Mouse (Mus musculus) 3134 (cell line): ENCODE results near the gene Dnah10.

Experiments used
- DNase-seq: peaks from one replicate; pipeline ENCODE4 v3.0.0-alpha.2; 2011; ENCODE audit warnings: low spot score; ENCODE audit not compliant: insufficient read length; ENCODE audit errors: extremely low read depth

Dnah10 gene

DNA sequence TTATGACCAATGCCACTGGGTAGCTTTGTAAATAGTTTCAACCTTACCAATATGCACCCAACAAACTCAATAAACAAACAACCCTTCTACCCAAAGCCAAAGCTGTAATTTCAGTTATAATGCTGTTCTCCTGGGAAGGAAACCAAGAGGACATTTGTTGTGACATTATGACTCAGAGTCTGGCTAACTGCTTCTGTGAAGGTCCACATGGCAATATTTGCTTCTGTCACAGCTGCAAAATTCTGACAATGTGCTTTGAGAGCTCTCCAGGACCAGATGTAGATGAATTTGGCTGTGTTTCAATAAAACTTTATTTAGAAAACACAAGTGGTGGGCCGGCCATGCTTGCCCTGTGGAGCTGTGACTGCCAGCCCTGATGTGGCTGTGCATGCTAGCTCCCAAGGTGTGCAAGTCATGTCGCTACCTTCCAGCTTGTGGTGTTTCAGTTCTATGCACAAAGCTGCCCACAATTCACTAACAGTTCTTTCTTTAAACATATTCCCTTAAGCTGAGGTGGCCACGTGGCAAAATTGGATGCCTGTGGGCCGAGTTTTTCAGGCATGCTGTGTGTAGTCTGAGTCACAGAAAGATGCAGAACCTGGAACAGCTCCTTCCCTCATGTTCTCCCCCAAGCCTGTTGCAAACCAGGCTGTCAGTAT, 85.0 kb downstream of the Dnah10 start:
- peak; percentile 65 for DNase-seq

DNA sequence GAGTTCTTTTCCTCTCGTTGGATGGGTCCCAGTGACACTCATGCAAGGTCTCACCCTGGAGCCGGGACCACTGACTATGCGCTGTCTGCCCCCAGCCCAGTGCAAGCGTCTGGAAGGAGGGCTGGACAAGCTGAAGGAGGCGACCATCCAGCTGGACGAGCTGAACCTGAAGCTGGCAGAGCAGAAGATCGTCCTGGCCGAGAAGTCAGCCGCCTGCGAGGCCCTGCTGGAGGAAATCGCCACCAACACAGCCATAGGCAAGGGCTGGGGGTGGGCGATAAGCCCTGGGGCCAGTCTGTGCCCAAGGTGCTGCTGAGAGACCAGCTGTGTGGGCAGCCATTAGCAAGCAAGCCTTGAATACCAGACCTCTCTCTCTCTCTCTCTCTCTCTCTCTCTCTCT, 87.6 kb downstream of the Dnah10 start:
- DNase-seq: no peak

DNA sequence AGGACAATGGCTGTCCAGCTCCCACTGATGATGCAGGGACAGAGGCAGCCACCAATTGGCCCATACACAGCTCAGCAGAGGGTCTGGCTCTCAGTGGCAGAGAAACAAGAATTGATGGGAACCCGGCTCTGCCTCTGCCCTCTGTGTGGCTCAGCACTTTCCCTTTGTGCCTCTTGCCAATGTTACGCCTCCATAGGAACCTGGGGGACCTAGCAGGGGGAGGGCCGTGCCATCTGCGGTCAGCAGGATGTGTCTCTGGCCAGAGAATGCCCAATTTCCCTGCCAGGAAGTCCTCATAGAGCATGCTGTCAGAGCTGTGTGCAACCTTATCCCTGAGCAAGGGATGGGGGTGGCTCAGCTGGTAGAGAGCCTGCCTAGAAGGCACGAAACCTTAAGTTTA, 89.9 kb downstream of the Dnah10 start:
- DNase-seq: peak; percentile 68

DNA sequence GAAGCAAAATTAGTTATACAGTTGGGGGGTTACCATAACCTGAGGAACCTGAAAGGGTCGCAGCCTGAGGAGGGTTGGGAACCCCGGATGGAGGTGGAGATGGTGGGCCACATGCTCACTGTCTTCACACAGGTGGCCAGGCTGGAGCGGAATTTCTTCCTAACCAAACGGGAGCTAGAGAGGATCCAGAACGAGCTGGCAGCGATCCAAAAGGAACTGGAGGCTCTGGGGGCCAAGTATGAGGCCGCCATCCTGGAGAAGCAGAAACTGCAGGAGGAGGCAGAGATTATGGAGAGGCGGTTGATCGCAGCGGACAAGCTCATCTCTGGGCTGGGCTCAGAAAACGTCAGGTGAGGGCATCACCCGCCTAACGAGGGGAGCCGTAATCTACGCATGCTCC, 92.2 kb downstream of the Dnah10 start:
- no peak for DNase-seq

DNA sequence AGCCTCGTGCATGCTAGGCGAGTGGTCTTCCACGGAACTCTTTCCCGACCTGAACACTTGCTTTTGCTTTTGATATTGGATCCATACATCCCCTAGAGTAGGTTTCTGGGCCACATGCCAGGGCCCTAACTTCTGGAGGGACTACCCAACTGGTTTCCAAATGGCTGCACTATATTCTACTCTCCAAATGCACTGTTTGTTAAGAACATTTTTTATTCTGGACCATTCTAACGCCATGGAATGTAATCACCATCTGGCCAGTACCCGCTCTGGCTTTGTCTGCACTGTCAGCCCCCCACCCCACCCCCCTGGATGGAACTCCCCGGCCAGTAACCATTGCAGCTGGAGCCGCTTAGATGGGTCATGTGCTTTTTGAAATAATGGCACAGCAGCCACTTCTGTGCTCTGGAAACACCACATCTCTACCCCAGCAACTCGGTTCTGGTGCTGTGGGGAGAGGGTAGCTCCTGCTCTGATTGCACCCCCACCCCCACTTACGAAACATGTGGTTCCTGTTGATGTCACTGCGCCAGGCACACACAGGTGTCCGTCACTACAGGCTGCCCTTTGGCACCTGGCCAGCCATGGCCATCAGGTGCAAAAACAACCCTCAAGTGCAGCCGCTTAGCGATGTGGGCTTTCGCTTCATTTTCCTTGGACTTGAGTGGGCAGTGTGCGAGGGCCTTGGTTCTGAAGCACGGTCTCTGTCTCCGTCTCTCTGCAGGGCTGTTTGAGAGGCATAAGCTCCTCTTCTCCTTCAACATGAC, 97.4 kb downstream of the Dnah10 start:
- DNase-seq: no peak

DNA sequence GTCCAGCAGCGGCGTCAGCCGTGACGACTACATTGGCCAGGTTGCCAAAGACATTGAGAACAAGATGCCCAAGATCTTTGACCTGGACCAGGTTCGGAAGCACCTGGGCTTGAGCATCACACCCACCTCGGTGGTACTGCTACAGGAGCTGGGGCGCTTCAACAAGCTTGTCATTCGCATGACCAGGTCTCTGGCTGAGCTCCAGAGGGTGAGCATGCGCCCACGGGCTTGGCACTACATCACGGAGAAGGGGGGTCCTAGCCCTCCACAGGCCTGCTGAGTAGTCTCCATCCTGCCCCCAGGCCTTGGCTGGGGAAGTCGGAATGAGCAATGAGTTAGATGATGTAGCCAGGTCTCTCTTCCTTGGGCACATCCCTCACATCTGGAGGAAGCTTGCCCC, 105.4 kb downstream of the Dnah10 start:
- no peak for DNase-seq

DNA sequence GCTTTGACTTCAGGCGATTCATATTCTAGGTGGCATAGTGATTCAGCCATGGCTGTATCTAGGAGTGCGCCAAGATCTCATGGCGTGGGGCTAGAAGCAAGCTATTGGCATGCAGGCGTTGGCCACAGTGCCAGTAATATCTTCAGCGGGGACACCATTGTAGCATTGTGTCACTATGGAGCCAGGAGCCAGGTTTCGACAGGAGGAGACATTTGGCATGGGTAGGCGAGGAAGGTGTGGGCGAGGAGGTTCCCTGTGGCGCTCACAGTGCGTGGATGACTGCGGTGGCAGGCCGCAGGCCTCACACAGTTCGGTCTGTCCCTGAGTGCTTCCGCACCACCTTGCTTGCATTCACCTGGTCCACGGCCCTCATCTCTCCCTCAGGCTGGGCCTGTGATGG, 110.3 kb downstream of the Dnah10 start:
- no peak for DNase-seq

DNA sequence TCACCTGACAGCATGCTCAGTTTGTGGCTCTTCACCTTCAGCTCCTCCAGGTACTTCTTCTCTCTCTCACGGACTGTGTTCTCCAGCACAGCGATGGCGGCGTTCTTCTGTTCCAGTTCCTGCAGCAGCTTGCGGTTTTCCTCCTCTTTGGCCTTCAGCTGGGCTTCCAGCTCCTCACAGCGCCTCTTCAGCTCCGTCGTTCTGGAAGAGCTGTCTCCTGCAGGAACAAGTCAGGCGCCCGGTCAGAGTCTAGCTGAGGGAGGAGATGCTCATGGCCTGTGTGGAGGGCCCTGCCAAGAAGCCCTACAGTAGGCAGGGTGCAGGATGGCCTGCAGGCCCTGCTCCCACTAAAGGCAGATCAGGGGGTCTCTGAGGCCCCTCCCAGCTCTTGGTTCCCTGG, 111.2 kb downstream of the Dnah10 start:
- no peak for DNase-seq

DNA sequence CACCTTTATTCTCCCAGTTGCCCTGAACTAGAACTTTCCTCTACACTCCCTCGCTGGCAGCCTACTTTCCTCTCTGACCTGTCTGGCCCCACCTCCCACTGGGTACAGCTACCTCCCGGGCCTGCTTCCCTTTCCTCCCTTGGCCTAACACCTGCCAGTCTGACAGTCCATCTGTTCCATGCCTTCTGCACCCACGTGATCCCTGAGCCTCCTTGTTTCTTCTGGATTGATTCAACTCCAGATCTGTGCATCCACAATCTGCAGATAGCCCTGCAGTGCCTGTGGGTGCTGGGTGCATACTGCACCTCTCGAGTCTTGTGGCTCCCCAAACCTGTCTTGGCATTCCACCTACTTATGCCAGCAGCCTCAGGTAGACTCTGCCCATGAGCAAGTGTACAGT, 111.7 kb downstream of the Dnah10 start:
- no peak for DNase-seq

DNA sequence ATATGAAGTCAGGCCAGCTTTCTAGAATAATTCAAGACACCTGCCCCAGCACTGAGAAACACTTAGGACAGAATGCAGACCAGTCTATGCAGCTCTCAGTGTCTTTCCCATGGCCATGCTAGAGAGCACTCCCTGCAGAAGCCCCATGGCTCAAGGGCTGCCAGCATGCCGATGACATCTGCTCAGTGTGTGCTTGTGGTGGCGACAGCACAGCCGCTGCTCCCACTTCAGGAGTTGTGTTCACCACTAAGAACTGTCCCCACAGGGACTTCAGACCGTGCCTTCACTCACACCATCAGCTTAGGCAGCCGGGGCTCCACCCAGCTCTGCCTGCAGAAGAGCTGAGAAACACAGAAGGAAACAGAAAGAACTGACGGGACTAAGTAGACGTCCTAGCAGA, 115.3 kb downstream of the Dnah10 start:
- no peak for DNase-seq

DNA sequence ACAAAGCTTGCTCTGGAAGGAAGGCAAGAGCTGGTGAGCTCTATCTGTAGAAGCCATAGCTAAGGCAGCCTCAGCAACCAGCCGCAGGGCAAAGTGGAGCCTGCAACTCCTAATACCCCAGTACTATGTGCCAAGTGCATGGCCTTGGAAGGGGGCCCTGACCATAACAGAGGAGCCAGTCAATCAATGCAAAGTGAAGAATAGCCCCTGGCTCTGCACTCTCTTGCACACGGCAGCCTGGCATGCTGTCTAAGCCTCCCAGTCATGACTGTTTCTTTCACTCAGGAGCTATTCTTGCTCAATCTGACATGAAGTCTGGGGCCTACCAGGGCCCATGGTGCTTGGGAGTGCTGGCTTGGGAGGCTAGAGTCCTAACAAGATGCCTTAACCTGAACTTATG, 115.8 kb downstream of the Dnah10 start:
- no peak for DNase-seq

DNA sequence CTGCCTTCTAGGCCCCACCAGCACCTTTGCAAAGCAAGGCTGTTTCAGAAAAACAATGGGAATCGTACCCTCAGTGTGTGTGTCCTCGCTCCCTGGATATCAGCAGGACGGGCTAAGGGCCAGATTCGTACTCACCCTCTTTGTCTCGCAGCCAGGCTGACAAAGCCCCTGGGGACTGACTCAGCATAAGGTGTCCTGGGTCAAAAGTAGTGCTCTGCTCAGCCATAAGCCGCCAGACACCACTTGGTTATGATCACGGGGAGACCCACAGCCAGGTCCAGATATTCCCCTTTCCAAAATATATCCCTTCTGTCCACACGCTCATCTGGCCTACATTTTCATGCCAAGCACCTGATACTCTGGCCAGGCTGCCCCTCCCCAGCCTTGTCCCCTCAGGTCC, 118.5 kb downstream of the Dnah10 start:
- DNase-seq: peak; percentile 57

DNA sequence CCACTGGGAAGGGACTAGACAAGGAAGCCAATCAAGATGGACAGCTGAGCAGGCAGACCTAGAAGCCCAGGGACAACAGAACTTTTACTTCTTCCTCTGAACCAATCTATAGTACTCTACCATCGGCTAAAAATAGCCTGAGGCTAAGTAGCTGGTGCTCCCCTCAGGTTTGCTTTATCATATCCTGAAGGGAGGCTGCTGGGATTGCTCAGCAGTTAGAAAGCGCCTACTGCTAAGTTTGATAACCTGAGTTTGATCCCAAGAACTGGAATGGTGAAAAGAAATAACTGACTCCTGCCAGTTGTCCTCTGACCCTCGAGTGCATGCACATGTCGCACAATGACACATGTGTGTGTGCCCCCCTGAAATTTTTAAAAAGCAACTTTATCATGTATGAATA, 120.0 kb downstream of the Dnah10 start:
- DNase-seq: no peak

DNA sequence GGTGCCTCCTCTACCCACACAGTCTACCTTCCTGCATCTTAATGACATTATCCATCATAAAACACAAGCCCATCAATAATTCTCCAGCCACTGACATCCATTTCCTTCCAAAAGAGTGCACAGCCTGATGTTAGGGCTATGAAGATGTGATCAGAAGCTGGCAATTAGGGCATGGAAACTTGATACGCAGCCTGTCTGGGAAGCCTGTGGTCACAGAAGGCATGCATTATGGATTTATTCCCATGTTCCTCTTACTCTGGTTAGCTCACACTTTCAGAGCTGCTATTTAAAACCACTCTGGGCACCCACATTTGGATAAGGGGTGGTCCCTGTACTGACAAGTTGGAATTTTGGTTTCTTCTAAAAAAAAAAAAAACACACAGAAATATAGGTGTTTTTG, 122.1 kb downstream of the Dnah10 start:
- no peak for DNase-seq

DNA sequence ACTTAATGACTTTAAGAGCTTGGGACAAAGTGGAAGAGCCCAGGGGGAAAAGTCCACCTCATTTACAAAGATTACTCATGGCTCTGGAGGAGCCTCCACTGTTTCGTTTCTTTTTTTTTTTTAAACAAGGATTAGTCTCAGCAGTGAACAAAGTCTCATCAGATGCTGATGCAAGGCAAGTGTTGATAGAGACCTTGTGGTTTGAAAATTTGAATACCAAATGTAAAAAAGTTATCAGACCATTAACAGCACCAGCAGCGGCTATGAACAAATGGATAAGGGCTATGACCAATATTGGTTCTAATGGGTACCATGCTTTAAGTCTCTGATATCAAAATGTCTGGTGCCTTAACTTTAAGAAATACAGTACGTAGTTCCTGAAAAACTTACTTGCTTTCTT, 124.1 kb downstream of the Dnah10 start:
- DNase-seq: no peak

DNA sequence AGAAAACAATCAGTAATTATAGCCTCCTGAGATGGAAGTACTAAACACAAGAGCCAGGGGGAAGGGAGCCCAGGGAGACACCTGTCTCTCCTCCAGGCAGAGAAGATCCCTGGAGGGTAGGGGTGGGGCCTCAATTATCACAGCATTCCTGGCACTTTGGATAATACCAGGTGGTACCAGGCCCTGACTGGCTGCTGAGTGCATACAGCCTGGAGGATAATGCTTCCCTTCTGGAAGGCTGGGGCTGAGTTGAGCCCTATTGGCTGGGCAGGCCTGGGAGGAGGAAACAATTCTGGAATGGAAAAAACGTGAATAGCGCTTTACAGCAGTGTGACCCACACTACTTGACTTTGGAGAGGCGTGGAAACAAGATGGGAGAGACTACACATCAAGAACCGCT, 126.7 kb downstream of the Dnah10 start:
- no peak for DNase-seq

DNA sequence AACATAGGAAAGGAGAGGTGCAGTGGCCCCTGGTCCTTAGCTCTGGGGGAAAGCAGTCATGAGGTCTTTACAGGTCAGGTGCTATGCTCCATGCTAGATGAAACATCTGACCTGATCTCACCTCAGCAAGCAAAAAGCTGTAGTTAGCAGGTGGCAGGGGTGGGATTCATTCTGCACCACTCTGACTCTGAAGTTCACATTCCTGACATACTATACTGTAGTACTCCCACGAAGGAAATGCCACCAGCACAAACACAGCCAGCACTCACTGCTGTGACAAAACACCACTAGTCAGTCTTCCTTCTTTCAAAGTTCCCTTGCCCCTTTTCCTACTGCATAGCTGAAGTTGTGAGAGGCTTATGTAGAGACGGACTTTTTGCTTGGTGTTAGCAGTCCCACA, 127.4 kb downstream of the Dnah10 start:
- DNase-seq: no peak

DNA sequence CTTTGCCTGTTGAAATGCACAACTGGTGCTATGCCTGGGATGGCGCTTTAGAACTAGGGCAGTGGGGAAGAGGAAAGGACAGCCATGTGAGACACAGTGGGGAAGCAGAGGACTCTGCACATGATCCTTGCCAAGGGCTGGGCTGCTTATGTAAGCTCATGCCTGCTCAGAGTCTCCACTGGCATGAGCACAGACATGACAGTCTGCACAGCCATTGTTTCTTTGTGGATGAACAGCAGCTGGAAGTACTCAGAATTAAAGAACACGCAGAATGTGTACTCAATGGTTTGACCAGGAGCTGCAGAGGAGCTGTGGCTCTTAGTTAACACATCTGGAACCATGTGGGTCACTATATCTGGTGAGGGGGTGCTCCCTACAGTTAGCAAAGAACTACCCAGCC, 128.2 kb downstream of the Dnah10 start:
- no peak for DNase-seq

DNA sequence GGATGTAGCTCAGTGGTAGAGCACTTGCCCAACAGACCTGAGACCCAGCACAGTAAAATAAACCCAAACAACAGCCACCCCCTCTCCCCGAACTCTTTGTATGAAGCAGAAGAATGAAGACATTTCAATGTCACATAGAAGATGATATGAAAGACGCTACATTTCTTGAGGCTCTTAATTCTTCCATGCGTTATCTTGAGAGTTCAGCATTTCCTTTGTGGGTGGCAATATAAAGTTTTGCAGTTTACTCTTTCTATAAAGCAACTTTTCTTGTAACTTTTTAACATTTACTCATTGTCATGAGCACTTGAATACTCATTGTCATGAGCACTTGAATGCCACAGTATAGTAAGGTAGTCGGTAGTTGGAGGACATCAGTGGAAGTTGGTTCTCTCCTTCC, 129.3 kb downstream of the Dnah10 start:
- DNase-seq: no peak

DNA sequence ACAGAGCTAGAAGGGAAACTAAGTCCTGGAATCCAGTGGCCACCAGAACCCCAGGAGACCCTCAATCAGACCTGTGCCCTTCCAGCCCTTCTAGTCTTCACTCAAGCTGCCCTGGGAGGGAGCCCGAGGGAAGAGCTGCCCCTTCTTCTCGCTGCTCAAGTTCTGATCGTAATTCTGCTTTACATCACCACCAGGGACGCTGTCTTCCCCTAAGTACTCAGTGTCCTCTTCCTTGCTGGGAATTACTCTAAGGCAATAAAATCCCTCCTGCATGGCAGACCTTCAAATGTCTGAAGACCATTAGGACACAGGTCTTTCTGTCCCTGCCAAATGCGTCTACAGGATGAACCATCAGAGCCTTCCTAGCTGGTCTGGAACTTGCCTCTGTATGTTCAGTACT, 135.1 kb downstream of the Dnah10 start:
- DNase-seq: no peak

DNA sequence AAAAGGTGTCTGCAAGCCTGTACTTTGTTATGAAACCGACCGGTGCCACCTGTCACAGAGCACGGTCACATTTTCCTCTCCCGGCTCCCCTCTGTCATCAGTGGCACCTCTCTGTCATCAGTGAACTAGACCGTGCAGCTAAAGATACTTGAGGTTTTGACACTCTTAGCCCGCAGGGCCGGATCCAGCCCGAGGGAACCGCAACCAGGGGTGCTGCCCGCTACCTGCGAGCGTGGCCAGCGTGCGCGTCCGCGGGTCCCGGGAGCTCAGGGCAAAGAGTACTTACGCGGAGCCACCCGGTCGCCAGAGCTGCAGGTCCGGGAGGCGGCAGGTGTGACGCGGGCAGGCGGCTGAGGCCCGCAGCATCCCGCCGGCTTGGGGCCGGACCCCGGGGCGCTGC, 136.6 kb downstream of the Dnah10 start:
- peak; percentile 57 for DNase-seq

DNA sequence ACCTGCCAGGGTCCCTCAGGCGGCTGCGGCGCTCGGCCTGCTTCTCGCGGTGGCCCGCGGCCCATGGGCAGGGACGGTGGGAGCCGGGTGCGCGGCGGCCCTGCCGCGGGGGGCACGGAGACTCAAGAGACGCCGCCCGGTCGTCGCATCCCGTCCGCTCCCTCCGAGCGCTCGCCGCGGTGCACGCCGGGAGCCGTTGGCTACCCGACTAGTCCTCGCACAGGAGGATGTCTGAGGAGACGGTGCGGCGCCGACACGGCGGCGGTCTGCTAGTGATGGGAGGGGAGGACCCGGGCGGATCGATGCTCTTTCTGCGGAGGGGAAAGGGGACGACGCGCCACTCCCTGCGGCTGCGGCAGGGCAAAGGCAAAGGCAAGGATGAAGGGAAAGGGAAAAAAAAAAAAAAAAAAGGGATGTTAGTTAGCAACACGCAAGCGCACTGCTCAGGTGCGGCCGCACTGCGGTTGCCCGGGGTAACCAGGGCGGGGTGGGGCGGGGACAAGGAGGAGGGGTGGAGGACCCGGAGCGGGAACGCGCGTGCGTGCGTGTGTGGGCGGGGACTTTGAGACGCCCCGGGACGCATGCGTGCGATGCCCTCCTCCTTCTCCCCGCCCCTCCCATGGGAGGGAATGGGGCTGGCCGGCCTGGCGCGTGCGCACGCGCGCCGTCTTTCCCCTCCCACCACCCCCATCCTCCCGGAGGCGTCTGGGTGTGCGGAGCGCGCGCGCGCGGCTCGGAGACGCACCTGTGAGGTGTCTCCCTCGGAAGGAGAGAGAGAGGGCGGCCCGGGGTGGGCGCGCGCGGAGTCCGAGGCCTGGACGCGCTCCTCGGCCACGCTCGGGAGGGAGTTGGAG, 137.4 kb downstream of the Dnah10 start, which contains the start of the genes Ccdc92 and Zfp664:
Gene Ccdc92, minus strand, starts transcription at position 412 of the 854 bp plus-strand sequence.
Gene Zfp664, plus strand, starts transcription at position 679 of the 854 bp plus-strand sequence.
- peak; percentile 99 for DNase-seq
